Mouse (Mus musculus): ENCODE measurements at regions not wholly inside any gene's neighbourhood (a gene's known extent, or its start where the extent isn't known, plus 50 kb on each side); places are given as distances from the start of the nearest gene placed in this dataset.

DNA sequence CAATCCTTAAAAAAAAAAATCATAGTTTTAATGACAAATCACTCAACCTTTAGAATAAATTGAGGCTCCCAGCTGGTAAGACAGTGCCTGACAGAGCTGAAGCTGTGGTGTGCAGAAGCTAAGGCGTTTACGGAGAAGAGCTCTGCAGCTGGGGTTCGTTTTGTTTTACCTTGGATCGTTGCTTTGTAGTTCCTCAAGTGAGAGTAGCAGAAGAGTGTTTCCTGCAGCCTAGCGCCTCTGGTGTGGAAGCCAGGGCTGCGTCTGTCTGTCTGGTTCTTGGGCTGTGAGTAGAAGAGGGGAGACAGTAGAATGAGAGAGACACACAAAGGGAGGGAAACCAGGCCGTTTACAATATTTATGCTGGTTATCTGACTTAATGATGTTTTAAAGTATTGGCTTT lies 296.8 kb downstream of the Irs2 start:
- no peak for DNase-seq

DNA sequence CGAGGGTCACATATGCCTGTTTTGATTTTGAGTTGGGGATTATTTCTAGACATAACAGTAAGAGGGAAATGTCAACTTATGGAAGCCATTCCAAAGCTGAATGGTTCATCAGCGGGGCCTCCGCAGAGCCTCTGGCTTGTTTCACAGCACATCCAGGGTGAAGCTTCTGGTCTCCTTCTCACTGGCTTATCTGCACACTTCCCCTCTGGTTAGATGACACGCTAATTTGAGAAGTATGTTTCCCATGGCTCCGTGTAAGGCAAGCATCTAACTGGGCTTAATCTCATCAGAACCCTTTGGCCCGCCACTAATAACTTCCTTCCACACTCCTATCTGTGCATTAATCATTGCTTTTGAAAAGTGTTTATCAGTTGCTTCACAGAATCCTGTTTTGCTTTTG lies 299.7 kb downstream of the Irs2 start:
- DNase-seq = no peak

DNA sequence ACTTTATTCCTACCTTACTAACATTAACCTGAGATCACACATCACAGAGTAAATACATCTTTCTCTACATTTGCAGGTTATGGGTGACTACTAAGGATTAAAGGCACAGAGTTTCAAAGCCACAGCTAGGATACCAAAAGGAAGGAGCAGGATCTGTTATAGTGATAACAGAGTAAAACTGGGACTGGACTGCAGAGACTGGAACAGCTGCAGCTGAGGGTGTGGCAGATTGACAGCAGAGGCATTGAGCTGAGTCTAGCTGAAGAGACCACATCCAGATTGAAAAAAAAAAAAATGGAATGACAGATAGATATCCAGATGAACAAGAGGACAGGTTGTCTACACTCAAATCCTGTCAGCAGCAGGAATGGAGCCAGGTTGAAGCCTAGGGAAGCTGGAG lies 301.1 kb downstream of the Irs2 start:
- no peak for DNase-seq

DNA sequence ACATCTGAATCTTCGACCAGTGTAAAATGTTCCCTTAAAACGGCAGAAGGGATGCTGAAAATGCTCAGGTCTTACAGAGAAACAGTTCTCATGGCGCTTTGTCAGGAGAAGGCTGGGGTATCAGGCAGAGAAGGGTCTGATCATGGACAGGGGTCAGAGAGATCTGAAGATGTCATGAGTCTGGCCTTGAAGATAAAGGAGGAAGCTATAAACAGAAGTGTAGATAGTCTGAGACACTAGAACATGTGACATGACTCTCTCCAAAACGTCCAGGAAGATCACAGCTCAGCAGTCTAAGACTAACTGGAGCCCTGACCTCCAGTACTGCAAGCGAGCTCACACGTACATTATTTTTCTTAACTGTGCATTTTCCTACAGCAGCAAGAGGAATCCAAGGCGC lies 302.3 kb downstream of the Irs2 start:
- DNase-seq = no peak

DNA sequence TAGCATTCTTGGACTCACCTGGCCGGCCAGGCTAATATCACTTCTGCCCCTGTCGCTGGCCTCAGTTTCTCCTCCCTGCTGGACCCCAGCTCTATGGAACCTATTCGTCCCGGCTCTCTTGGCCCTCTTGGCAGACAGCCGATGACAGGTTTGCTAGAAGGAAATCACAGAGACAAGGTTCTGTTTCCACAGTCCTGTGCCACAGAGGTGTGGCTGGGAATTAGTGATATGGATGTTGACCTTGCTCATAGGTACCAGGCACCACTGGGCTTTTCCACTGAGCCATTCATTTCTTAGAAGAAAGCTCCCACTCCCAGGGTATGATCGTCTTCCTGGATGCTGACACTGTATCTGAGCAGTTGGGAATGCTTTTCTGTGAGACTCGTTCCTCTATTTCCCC lies 305.5 kb downstream of the Irs2 start:
- DNase-seq = no peak

DNA sequence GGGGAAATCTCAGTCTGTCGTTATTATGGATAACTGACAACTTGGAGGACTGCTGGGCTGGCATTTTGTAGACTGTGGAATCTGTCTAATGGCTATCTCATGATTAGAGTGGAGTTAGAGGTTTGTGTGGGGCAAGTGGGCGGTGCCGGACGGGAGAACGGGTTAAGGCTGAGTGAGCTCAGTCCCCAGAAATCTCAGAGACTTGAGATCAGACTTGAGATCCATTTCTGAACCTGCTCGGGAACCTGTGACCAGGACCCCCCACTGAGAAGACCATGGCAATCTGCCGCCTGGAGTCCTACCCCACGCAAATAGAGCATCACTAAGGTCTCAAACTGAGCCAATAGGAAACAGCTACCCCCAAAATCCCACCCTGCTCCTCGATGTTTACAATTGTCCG lies 306.0 kb downstream of the Irs2 start:
- DNase-seq = peak in 1 of 2 experiments; percentile 19

DNA sequence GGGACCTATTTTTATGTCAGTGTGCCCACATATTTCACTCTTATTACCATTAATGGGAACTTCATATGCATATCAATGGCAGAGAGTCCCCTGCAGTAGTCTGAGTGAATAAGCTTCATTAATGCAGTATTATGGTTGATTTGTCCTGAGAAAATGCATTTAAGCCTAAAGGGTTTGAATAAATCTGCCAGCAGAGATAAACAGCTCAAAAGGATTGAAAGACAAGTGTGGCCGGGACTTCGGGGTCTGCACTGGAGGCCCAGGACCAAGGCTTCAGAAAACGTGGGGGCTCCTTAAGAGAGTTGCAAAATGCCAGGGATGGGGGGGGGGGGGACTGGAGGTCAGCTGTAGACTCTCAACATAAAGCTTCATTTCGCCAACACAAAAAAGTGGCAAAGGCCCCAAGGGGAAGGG lies 306.6 kb downstream of the Irs2 start:
- no peak for DNase-seq

DNA sequence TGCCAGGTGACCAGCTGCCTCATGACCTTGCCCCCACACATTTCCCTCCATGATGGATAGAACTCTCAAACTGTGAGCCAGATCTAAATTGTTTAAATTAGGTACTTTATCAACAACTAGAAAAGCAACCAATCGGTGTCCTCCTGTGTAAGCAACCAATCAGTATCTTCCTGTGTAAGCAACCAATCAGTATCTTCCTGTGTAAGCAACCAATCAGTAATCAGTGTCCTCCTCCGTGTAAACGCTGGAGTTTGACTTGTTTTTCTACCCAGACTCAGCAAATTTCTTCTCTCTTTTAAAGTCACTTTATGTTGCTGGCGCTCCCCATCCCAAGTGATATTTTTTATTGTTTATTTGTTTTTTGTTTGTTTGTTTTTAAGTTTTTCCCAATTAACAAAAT lies 307.0 kb downstream of the Irs2 start:
- DNase-seq = no peak

DNA sequence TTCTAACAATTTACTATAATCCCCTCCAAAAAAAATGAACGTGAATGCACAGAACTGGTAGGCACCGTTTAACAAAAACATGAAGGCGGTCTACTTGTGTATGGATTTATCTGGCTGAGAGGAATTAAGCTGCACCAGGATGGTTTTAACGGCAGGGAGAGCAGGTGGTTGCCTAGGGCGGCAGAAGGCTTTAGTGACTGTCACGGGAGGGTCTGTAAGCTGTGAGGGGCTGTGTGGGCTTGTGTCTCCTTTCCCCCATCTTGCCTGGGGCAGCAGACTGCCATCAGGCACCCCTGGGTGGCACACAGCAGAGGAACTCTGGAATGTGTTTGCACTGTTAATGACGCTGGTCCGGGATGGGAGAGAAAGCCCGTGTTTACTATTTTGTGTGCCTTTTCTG lies 308.6 kb downstream of the Irs2 start:
- DNase-seq = no peak

DNA sequence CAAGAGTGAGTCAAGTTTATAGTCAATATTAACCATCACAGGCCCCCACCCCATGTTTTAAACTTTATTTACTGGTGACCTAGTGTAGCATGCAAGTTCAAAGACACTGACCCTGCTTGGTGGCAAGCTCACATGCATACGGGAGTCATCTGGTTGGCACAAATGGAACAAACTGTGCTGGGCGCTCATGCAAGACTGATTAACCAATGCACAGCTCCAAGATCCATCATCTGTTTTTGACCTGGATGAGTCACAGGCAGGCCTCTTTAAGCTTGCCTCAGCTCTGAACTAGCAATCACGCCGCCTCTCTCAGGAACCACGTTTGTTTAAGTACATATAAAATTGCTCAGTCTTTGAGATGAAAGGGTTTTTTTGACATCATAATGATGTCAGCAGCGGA lies 313.1 kb downstream of the Irs2 start:
- DNase-seq = no peak

DNA sequence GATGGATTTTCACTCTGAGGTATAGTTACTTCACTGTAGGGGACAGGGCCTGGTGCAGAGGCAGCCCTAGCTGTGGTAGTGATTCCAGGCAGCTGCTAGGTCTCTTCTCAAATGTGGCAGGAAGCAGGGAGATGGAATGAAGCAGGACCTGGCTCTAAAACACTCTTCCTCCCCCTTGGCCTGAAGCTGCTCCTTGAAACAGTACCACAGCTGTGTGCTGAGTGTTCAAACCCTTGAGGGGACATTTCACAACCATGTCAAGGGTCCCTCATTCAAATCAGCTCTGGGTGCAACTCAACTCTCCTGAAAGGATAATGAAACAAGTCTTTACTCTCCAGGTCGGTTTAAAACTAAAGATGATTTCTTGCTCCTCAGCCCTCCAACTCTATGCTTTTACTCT lies 317.6 kb downstream of the Irs2 start:
- DNase-seq = peak; percentile 6 to 18

DNA sequence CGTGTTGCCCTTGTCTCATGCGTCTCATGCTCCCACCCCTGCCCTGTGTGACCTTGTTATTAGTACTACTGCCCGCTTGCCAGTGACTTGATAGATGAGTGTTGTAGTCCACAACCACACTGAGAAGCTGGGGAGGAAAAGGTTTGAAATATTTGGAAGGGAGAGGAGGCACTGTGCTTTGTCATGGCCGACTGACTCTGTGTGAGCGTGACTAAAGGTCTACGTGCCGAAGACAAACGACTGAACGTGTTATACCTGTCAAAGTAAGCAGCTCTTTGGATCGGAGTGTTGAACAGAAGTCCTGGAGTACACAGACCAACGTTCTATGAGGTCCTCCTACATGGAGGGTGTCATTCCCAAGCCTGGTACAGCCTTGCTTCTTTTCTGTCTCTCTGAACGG lies 318.4 kb downstream of the Irs2 start:
- DNase-seq = no peak

DNA sequence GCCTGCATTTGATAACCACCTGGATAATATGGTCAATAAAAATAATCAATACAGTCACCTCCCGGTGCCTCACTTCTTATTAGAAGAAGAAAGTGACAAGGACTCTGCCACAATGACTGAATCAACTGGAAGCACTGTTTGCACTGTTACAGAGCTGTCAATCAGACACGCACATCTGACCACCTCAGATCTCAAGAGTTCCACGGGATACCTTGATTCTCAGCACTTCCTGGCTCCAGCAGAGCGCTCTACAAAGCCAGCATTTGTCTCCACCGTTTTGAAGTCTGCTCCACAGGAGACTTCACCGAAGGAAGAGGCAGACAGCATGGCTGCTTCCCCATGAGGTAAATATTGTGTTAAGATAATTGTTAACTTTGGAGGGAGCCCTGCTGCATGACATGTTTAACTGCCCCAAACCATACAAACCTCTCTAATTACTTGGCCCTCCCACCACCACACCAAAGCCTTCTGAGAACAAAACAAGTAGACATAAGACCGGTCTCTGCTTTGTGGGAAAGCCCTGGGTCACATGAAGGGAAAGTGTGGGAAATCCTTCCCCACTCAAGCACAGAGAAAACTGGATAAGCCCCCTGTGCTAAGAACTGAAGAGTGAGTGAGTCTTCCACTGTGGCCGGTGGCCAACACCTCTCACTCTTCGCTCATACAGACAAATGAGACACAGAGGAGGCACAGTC lies 320.2 kb downstream of the Irs2 start:
- DNase-seq = peak; percentile 16 to 24

All from kidney, postnatal 4 days (tissue).